Mouse (Mus musculus) hindbrain, embryonic 11.5 days (tissue): ENCODE measurements around the gene Shcbp1. TPM values are rescaled to one million over a fixed set of nuclear protein-coding genes. Genes with fewer than 3 reads are reported as not detected.
"Not testable (repeated sequence)": the region's sequence is repeated elsewhere in the genome, so short reads cannot be mapped to it uniquely, and the experiment has no call there.

Source experiments
- ATAC-seq: fragments of 200-750 bp; cut with Nextera tagmentation; 2 replicates; pipeline ENCODE4 v1.8.0; 2017; ENCODE audit warnings: mild to moderate bottlenecking, moderate TSS enrichment, moderate library complexity; ENCODE audit not compliant: low FRiP score
- DNase-seq: peaks from one replicate; pipeline ENCODE4 v3.0.0-alpha.2; 2015; ENCODE audit warnings: low spot score
- H3K27ac ChIP-seq: fragments of 300-500 bp; sonication (generic); 2 replicates; pipeline ENCODE4 v1.5.1; 2014; ENCODE audit warnings: mild to moderate bottlenecking, low read depth, low read length
- H3K27me3 ChIP-seq: fragments of 300-500 bp; sonication (generic); 2 replicates; pipeline ENCODE4 v1.6.1; 2014; ENCODE audit warnings: mild to moderate bottlenecking, low read length, moderate library complexity, mixed read lengths; ENCODE audit not compliant: control insufficient read depth, insufficient read depth
- H3K36me3 ChIP-seq: fragments of 300-500 bp; sonication (generic); 2 replicates; pipeline ENCODE4 v1.6.1; 2014; ENCODE audit warnings: mild to moderate bottlenecking, low read length, moderate library complexity, mixed read lengths; ENCODE audit not compliant: control insufficient read depth, insufficient read depth
- H3K4me1 ChIP-seq: fragments of 300-500 bp; sonication (generic); replicated peaks from 2 replicates; pipeline ENCODE4 v1.6.1; 2014; ENCODE audit warnings: low read length, mixed read lengths; ENCODE audit not compliant: control insufficient read depth, insufficient read depth
- H3K4me2 ChIP-seq: fragments of 300-500 bp; sonication (generic); replicated peaks from 2 replicates; pipeline ENCODE4 v1.6.1; 2014; ENCODE audit warnings: mild to moderate bottlenecking, low read depth, low read length
- H3K4me3 ChIP-seq: fragments of 300-500 bp; sonication (generic); 2 replicates; pipeline ENCODE4 v1.5.1; 2014; ENCODE audit warnings: low read depth, low read length
- H3K9ac ChIP-seq: fragments of 300-500 bp; sonication (generic); 2 replicates; pipeline ENCODE4 v1.6.1; 2014; ENCODE audit warnings: low read depth, low read length
- H3K9me3 ChIP-seq: fragments of 300-500 bp; sonication (generic); 2 replicates; pipeline ENCODE4 v1.6.1; 2016; ENCODE audit warnings: low read length; ENCODE audit not compliant: control insufficient read depth
- WGBS: fragments of 180-500 bp; shearing (Covaris S2); extraction: QIAGEN DNeasy Blood & Tissue Kit; methylation state at CpG from one replicate; pipeline ENCODE4 v1.1.7; 2014; 5-methylcytosine and 5-hydroxymethylcytosine counted together
- polyA plus RNA-seq: library from polyadenylated mRNA; unstranded; fragments of >200 nt; fragmentation: Nextera tagmentation; extraction: Ambion mirVana; gene quantifications from 2 replicates; pipeline ENCODE4 v1.2.1, GENCODE M21; 2014

The Shcbp1 gene
- polyA plus RNA-seq, result 65.2 and 71.3 TPM in 2 replicates

DNA sequence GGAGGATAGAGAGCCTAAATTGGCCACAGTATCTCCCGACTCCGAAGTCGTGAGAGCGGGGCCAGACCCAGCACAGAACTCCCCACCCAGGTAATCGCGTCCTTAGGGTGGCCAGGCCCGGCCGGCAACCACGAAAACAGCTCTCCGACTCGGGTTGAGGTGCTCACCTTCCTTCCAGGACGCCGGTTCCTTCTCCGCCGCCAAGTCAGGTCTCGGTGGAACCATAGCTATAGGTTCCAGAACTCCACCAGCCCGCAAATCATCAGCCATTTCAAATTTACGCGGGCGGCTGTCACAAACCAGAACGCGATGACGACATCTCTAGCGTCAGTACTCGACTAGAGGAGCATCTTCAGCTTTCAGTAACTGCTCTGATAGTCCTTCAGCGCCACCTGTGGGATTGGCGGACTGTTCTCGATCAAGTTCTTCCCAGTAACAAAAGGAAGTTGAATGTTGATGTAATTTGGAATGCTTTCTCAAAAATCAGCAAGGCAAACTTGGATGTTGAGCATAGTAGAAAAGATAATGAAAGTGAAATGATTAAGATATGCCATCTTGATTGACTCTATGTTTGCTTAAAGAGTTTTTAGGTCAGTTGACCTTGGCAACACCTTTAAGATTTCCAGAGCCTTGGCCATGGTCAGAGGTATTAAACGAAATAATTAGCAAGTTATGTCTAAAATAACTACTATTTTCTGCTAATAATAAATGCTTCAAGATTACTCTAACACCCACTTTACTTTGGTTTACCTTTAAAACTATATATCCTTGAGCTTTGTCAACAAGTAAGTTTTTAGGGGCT lies at the start of gene Shcbp1:
Gene Shcbp1 (minus strand): TSS at position 314 of the 802 bp plus-strand sequence.
- H3K36me3 ChIP-seq, result no peaks in the 10 kb centered on the region

DNA sequence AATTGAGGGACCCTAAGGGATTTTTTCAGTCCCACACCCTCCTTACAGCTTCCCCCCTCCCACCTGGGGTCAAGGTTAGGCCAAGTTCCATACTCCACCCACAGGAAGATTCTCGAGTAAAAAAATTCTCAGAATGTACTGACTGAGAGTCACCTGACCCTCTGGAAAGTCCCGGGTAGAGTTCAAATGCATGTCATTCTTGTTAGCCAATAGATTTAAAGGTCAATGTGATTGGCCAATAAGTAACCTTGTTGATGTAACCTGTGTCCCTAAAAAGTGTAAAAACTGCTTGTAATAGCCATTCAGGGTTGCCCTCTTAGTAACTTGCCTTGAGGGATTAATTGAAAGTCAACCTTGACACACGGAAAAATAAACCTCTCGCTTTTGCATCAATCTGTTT lies 29.5 kb upstream of the Shcbp1 start:
- DNase-seq, result no peak
- Histone ChIP-seq H3K9ac (no peak overlapping the region), H3K4me2 (no peak overlapping the region), H3K27me3 (no peaks in the 10 kb centered on the region), H3K4me3 (no peak overlapping the region), H3K27ac (no peak overlapping the region), H3K9me3 (no peaks in the 10 kb centered on the region), H3K4me1 (no peaks in the 10 kb centered on the region), H3K36me3 (no peaks in the 10 kb centered on the region)
- no peak for ATAC-seq
- 86% methylated on average over 4 of the region's 4 CpGs for WGBS

More for the DNA sequence above, at the start of gene Shcbp1:
- H3K4me3 ChIP-seq, result peak within 1 kb of the TSS; percentile 76
- peak; percentile 93 for DNase-seq
- no peaks in the 10 kb centered on the region for H3K9me3 ChIP-seq
- peak; percentile 96 for ATAC-seq
- no peak within 1 kb of the TSS for H3K27ac ChIP-seq
- peak within 1 kb of the TSS; percentile 58 for H3K4me2 ChIP-seq
- H3K27me3 ChIP-seq, result no peaks in the 10 kb centered on the region
- peak within 1 kb of the TSS; percentile 66 for H3K9ac ChIP-seq
- WGBS, result 6% methylated on average over 29 of the region's 29 CpGs
- no peaks in the 10 kb centered on the region for H3K4me1 ChIP-seq

- H3K36me3 ChIP-seq, result no peaks in the 10 kb centered on the region
- ATAC-seq, result peak; percentile 69
Measured at GRCm38 (mm10) chr8:4800524-4801122, 21.3 kb upstream of the Shcbp1 start.

DNA sequence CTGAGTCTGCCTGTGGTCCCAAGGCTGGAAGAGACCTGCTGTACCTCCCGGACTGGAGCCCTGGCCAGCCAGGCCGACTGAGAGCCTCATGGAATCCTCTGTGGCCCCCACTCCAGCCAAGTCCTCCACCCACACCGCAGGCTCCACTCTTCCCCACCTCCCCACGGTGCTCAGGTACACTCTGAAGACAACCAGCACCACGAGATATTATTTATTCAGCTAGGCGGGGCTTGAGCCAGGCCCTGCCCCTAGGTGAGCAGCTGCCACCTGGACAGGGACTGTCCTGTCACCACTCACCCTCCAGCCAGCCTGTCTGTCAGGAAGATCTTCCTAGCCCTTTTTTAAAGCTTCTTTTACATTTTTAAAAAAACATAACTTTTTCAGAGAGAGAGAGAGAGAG lies 1.1 kb downstream of the Shcbp1 start:
- H3K9me3 ChIP-seq, result no peaks in the 10 kb centered on the region
- no peaks in the 10 kb centered on the region for H3K36me3 ChIP-seq
- no peaks in the 10 kb centered on the region for H3K27me3 ChIP-seq
- H3K27ac ChIP-seq, result no peak overlapping the region
- peak overlapping the region; percentile 58; the same call in 1 of the 2 replicates for H3K4me2 ChIP-seq
- no peak overlapping the region for H3K9ac ChIP-seq
- ATAC-seq (no peak), DNase-seq (no peak)
- peak overlapping the region; percentile 76 for H3K4me3 ChIP-seq
- 81% methylated on average over 6 of the region's 6 CpGs for WGBS
- no peaks in the 10 kb centered on the region for H3K4me1 ChIP-seq

More at GRCm38 (mm10) chr8:4800524-4801122, 21.3 kb upstream of the Shcbp1 start:
- no peaks in the 10 kb centered on the region for H3K4me1 ChIP-seq
- WGBS, result 60% methylated on average over 19 of the region's 19 CpGs
- no peak overlapping the region for H3K27ac ChIP-seq
- H3K9me3 ChIP-seq, result no peaks in the 10 kb centered on the region
- no peaks in the 10 kb centered on the region for H3K27me3 ChIP-seq
- H3K9ac ChIP-seq, result no peak overlapping the region
- peak; percentile 67 for DNase-seq
- H3K4me3 ChIP-seq, result no peak overlapping the region
- no peak overlapping the region for H3K4me2 ChIP-seq

- ATAC-seq (no peak), DNase-seq (no peak)
- Histone ChIP-seq H3K4me1 (no peaks in the 10 kb centered on the region), H3K9ac (no peak overlapping the region), H3K9me3 (no peaks in the 10 kb centered on the region), H3K4me3 (no peak overlapping the region), H3K36me3 (no peaks in the 10 kb centered on the region), H3K27me3 (no peaks in the 10 kb centered on the region), H3K4me2 (no peak overlapping the region), H3K27ac (no peak overlapping the region)
- WGBS, result 95% methylated on average over 4 of the region's 4 CpGs
Measured at GRCm38 (mm10) chr8:4764751-4765150, 14.6 kb downstream of the Shcbp1 start.

DNA sequence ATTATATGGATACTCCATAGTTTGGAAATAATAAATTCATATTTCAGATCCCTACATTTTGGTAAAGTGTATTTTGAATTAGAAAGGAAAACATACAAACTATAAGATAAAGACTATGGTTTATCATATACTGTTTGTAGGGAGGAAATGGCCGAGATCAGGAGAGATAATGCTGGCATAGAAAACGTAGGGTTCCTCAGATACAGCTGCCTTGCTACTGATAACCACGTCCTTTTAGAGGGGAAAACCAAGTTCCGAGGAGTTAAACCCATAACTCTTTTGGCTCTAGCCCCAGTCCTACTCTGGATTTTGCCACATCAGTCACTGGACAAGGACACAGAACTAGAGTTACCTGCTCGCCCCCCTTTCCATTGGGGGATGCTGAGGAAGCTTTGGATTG lies 26.3 kb downstream of the Shcbp1 start:
- H3K9me3 ChIP-seq, result no peaks in the 10 kb centered on the region
- no peak for ATAC-seq
- H3K4me1 ChIP-seq, result no peaks in the 10 kb centered on the region
- DNase-seq, result no peak
- H3K4me3 ChIP-seq, result no peak overlapping the region
- 90% methylated on average over 5 of the region's 5 CpGs for WGBS
- H3K36me3 ChIP-seq, result no peaks in the 10 kb centered on the region
- H3K9ac ChIP-seq, result no peak overlapping the region
- no peak overlapping the region for H3K4me2 ChIP-seq
- H3K27me3 ChIP-seq, result no peaks in the 10 kb centered on the region
- H3K27ac ChIP-seq, result no peak overlapping the region

- Histone ChIP-seq H3K9me3 (no peaks in the 10 kb centered on the region), H3K36me3 (peaks cover under 1% of the 10 kb centered on the region; the same call in 1 of the 2 replicates), H3K27me3 (no peaks in the 10 kb centered on the region), H3K4me1 (no peaks in the 10 kb centered on the region), H3K4me2 (no peak overlapping the region), H3K9ac (no peak overlapping the region), H3K27ac (no peak overlapping the region), H3K4me3 (no peak overlapping the region)
- DNase-seq (no peak), ATAC-seq (no peak)
- 77% methylated on average over 1 of the region's 1 CpGs for WGBS
Measured at GRCm38 (mm10) chr8:4730942-4731341, 48.4 kb downstream of the Shcbp1 start.

GRCm38 (mm10) chr8:4715546-4715945 lies 63.8 kb downstream of the Shcbp1 start:
- no peak overlapping the region for H3K9ac ChIP-seq
- H3K4me3 ChIP-seq, result no peak overlapping the region
- WGBS, result 71% methylated on average over 2 of the region's 2 CpGs
- no peaks in the 10 kb centered on the region for H3K27me3 ChIP-seq
- no peaks in the 10 kb centered on the region for H3K4me1 ChIP-seq
- ATAC-seq (no peak), DNase-seq (no peak)
- no peak overlapping the region for H3K27ac ChIP-seq
- H3K36me3 ChIP-seq, result no peaks in the 10 kb centered on the region
- H3K9me3 ChIP-seq, result no peaks in the 10 kb centered on the region
- H3K4me2 ChIP-seq, result no peak overlapping the region

DNA sequence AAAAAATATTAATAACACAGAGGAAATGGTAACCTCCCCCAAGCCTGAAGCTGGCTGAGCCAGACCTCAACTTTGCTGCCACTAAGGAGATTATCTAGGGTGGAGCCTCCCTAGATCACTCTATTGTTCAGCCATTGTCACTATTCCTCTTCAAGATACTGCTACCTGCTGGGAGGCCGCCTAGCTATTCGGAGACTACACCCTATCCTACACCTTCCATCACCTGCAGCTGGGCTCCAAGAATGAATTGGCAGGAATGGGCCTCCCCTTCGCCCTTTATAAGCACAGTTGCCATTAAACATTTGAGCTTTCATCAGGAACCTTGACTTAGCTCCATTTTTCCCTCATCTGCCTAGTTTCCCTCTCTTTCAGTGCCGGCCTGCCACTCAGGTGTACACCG lies 71.0 kb downstream of the Shcbp1 start:
- WGBS, result 75% methylated on average over 5 of the region's 5 CpGs
- H3K36me3 ChIP-seq, H3K9ac ChIP-seq, H3K4me1 ChIP-seq, H3K27me3 ChIP-seq, DNase-seq, ATAC-seq, H3K4me2 ChIP-seq, H3K9me3 ChIP-seq, H3K4me3 ChIP-seq, H3K27ac ChIP-seq: not testable (repeated sequence)
